Mouse (Mus musculus): ENCODE measurements around the gene Cryz.

DNA sequence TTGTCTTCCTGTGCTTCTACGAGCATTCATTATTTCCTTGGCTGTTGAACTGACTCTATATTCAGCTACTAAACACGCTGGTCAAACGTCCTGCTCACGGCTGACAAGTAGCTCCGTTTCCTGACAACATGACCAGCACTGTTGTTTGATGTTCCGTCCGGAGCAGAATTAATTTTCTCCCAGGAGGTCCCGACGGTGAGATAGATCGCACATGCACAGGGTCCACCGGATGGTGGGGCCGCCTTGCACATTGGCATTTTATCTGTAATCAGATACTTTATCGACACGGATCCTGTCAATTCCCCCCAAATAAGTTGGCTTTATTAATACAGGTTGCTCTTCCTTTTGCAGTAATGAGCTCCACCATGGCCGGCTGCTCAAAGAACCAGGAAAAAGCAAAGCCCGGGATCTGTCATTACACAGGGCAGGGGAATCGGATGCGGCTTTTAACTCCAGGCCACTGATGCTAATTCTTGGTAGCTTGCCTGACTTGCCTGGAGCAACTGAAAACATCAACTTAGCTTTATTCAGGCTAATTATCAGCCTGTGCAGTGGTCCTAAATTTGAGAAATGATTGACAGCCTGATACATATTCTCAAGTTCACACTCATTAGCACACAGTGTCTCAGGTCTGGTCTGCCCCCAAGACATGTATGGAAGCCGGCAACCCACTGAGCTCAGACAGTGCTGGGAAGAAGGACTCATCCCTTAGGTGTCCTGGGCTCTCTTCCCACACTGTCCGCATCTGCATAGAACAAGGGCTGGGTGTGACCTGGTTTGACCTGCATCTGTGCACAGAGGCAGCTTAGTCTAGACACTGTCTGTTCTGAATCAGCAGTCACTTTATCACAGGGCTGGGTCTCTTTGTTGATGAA is 53.1 kb downstream of the Cryz start:
- TF ChIP-seq CTCF (IDR thresholded peaks at IDR 0.05; ENCODE audit: insufficient read depth, low read length) (no peak), POLR2A (IDR thresholded peaks at IDR 0.05; ENCODE audit: borderline replicate concordance, extremely low read depth, low read depth, low read length) (no peak)
